Mouse (Mus musculus) forebrain, embryonic 11.5 days (tissue): Measurements from ENCODE around the gene Adamts18. TPM values are rescaled to one million over a fixed set of nuclear protein-coding genes. Genes with fewer than 3 reads are reported as not detected.

Experiments
- ATAC-seq: fragments of 200-750 bp; cut with Nextera tagmentation; replicated peaks from 2 replicates; pipeline ENCODE4 v1.8.0; 2017; ENCODE audit warnings: moderate TSS enrichment; ENCODE audit not compliant: low FRiP score
- DNase-seq: peaks from one replicate; pipeline ENCODE4 v3.0.0-alpha.2; 2017; ENCODE audit warnings: low spot score
- H3K27ac ChIP-seq: fragments of 300-500 bp; sonication (generic); 2 replicates; pipeline ENCODE4 v1.5.1; 2014; ENCODE audit warnings: low read depth, low read length
- H3K27me3 ChIP-seq: fragments of 300-500 bp; sonication (generic); 2 replicates; pipeline ENCODE4 v1.6.1; 2014; ENCODE audit warnings: mild to moderate bottlenecking, low read length, mixed read lengths; ENCODE audit not compliant: control insufficient read depth, insufficient read depth
- H3K36me3 ChIP-seq: fragments of 300-500 bp; sonication (generic); 2 replicates; pipeline ENCODE4 v1.6.1; 2014; ENCODE audit warnings: mild to moderate bottlenecking, low read length, moderate library complexity, mixed read lengths; ENCODE audit not compliant: control insufficient read depth, insufficient read depth
- H3K4me1 ChIP-seq: fragments of 300-500 bp; sonication (generic); replicated peaks from 2 replicates; pipeline ENCODE4 v1.6.1; 2014; ENCODE audit warnings: low read length, mixed read lengths; ENCODE audit not compliant: control insufficient read depth, insufficient read depth
- H3K4me2 ChIP-seq: fragments of 300-500 bp; sonication (generic); 2 replicates; pipeline ENCODE4 v1.6.1; 2014; ENCODE audit warnings: low read depth, mild to moderate bottlenecking, low read length, moderate library complexity, mixed read lengths; ENCODE audit not compliant: severe bottlenecking
- H3K4me3 ChIP-seq: fragments of 300-500 bp; sonication (generic); 2 replicates; pipeline ENCODE4 v1.5.1; 2014; ENCODE audit warnings: low read depth, low read length
- H3K9ac ChIP-seq: fragments of 300-500 bp; sonication (generic); 2 replicates; pipeline ENCODE4 v1.6.1; 2014; ENCODE audit warnings: low read length
- H3K9me3 ChIP-seq: fragments of 300-500 bp; sonication (generic); 2 replicates; pipeline ENCODE4 v1.6.1; 2016; ENCODE audit warnings: low read length, mixed read lengths; ENCODE audit not compliant: control insufficient read depth
- WGBS: fragments of 180-500 bp; shearing (Covaris S2); extraction: QIAGEN DNeasy Blood & Tissue Kit; methylation state at CpG from one replicate; pipeline ENCODE4 v1.1.7; 2014; 5-methylcytosine and 5-hydroxymethylcytosine counted together
- polyA plus RNA-seq: library from polyadenylated mRNA; unstranded; fragments of >200 nt; fragmentation: Nextera tagmentation; extraction: Ambion mirVana; gene quantifications from 2 replicates; pipeline ENCODE4 v1.2.1, GENCODE M21; 2014

Adamts18 gene
- polyA plus RNA-seq, 1 experiment from 2014 or later = 4.8 TPM

DNA sequence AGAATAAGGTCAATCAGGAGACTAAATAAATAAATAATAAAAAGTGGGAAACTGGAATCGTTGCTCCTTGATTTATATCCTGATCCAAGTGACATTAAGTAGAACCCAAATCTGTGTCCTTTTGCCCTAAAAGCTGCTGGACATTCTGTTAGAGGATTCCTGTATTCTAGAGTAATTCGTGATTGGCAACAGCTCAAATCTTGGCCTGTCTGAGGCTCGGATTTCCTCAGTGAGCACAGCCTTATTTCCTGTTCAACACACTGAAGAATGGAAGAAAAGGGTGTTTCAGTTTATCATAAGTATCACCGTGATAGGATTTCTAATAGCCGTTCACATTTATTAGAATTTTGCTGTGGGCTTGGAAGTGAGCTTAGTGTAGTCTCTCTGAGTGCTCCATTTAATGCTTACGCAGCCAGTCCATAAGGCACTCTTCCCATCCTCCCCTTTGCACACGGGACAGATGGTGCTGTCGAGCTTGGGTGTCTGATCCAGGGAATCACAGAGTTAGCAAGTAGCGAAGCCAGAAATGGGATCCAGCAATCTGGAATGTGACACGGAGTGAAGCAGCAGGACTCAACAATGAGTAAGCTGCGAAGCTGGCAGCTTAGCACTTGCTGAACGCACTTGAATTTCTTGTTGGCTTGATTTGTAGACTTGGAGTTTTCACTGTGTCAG lies 25.0 kb upstream of the Adamts18 start:
- DNase-seq (no peak), ATAC-seq (no peak)
- Histone ChIP-seq H3K27me3 (no peaks in the 10 kb centered on the region), H3K4me1 (no peaks in the 10 kb centered on the region), H3K4me2 (no peak overlapping the region), H3K9ac (no peak overlapping the region), H3K36me3 (no peaks in the 10 kb centered on the region), H3K9me3 (no peaks in the 10 kb centered on the region), H3K27ac (no peak overlapping the region), H3K4me3 (no peak overlapping the region)
- WGBS = 89% methylated on average over 12 of the region's 12 CpGs

DNA sequence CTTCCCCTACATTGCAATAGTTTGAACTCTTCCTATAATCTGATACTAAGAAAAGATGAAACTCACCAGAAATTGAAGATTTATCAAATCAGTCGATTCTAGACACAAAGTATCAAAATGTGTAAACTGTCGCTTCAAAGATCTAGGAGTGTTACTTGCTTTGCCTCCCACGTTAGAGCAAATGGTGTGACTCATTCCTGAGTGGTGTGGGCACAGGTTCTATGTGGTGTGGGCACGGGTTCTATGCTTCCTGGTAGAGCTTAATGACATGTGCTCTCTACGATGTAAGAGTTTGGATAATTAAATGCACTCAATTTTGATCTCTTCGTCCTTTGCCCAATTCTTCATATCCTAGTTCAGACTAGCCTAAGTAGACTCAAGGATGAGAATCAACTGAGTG lies 23.9 kb upstream of the Adamts18 start:
- Histone ChIP-seq H3K36me3 (no peaks in the 10 kb centered on the region), H3K4me3 (no peak overlapping the region), H3K27ac (no peak overlapping the region), H3K4me2 (no peak overlapping the region), H3K4me1 (no peaks in the 10 kb centered on the region), H3K9ac (no peak overlapping the region), H3K9me3 (no peaks in the 10 kb centered on the region), H3K27me3 (no peaks in the 10 kb centered on the region)
- 92% methylated on average over 6 of the region's 6 CpGs for WGBS
- DNase-seq = no peak
- no peak for ATAC-seq

DNA sequence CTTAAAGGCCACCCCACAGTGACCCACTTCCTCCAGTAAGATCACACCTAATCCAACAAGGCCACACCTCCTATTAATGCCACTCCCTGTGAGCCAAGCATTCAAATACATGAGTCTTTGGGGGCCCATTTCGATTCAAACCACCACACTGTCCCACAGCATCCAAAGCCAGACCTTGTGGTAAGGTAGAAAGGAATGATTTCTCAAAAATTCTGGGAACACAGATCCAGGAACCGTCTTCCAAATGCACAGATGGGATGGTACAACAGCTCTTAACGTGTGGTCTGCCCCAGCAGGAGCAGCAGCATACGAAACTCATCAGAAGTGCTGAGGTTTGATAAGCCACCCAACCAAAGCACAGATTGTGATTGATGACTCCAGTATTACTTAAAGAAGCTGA lies 18.0 kb upstream of the Adamts18 start:
- no peak for DNase-seq
- H3K36me3 ChIP-seq = no peaks in the 10 kb centered on the region
- ATAC-seq = no peak
- 86% methylated on average over 4 of the region's 4 CpGs for WGBS
- no peaks in the 10 kb centered on the region for H3K9me3 ChIP-seq
- H3K27ac ChIP-seq = no peak overlapping the region
- no peaks in the 10 kb centered on the region for H3K27me3 ChIP-seq
- H3K9ac ChIP-seq = no peak overlapping the region
- no peak overlapping the region for H3K4me2 ChIP-seq
- no peaks in the 10 kb centered on the region for H3K4me1 ChIP-seq
- H3K4me3 ChIP-seq = no peak overlapping the region

DNA sequence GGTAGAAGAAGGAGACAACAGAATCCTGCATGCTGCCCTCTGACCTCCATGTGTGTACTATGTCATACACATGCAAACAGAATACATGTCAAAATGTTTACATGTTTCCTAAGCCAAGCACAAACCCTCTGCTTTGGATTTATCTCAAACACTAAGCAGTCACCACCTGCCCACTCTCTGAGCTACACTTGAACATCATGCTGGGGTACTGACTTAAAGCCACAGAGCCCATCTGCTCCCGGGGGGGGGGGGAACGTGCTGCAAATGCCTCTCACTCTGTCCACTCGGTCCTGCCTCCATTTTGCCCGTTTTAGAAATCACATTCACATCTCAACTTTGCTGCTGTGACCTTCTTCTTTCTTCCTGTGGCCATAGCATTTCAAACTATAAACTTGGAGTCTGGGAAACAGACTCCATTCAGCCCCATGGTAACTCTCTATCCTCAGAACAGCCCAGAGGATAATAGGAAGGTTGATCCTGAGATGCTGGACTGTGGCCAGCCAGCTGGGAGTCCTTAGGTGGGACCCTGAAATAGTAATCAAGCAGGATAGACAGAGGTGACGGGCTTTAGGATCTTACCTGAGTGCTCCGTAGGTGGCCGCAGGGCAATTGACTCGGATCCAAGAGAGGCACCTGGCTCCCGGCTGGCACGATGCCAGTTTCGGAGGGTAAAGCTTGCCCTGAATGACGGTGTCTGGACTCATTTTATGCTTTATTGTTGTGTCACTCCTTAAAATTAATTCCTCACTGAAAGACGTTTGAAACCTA lies 17.0 kb upstream of the Adamts18 start:
- no peak overlapping the region for H3K27ac ChIP-seq
- H3K36me3 ChIP-seq = no peaks in the 10 kb centered on the region
- ATAC-seq = no peak
- WGBS = 85% methylated on average over 13 of the region's 13 CpGs
- no peaks in the 10 kb centered on the region for H3K27me3 ChIP-seq
- no peaks in the 10 kb centered on the region for H3K4me1 ChIP-seq
- DNase-seq = no peak
- no peak overlapping the region for H3K9ac ChIP-seq
- no peak overlapping the region for H3K4me2 ChIP-seq
- no peaks in the 10 kb centered on the region for H3K9me3 ChIP-seq
- no peak overlapping the region for H3K4me3 ChIP-seq

DNA sequence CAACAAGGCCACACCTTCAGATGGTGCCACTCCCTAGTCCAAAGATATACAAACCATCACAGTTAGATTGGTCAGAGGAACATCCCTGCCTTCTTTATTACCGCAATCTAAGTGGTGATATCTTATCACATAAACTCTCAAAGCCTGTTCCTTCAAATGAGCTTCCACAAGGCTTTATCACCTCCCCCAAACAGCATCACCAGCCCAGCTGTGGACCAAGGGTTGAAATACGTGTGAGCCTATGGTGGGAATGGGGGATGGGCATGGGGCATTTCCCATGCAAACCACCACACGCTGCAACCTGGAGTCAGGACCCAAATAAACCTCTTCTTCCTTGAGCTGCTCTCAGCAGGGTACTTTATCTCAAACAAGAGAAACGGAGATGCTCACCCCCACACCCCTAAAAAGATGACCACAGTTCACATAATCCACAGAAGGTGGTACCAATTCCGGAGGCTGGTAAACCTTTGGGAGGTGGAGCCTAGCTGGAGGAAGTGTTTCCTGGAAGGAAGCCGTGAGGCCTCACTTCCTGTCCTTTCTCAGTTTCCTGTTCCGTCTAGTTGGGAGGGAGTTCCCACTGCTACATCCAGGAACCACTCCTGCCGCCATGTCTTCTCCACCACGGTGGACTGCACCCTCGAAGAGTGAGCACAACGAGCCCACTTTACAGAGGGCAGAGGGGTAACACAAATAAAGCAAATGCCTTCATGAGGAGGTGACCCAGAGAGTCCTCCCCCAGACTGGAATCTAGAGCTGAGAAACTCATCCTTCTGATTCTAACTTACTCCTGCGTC lies 11.5 kb upstream of the Adamts18 start:
- H3K4me2 ChIP-seq = no peak overlapping the region
- no peaks in the 10 kb centered on the region for H3K9me3 ChIP-seq
- no peaks in the 10 kb centered on the region for H3K4me1 ChIP-seq
- H3K4me3 ChIP-seq = no peak overlapping the region
- DNase-seq (no peak), ATAC-seq (no peak)
- H3K36me3 ChIP-seq = no peaks in the 10 kb centered on the region
- whole genome bisulfite sequencing = 95% methylated on average over 12 of the region's 12 CpGs
- no peak overlapping the region for H3K9ac ChIP-seq
- H3K27ac ChIP-seq = no peak overlapping the region
- H3K27me3 ChIP-seq = no peaks in the 10 kb centered on the region

DNA sequence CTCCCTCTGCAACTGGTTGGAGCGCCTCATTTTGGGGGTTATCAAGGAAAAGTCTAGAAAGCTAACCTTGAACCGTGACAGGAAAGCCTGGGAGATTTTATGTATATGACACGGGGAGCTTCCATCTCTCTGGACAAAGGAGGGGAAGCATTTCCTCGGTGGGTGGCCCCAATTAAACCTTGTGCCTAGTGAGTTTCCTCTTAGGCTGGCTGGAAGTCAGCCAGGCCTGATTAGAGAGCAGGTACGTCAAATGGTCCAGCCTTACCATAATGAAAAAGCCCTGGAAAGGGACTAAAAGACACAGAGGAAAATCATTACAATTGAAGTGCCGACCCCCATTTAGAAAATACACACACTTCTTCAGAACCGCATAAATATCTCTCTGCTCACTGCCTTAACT lies 10.3 kb upstream of the Adamts18 start:
- Histone ChIP-seq H3K4me3 (no peak overlapping the region), H3K4me2 (no peak overlapping the region), H3K36me3 (no peaks in the 10 kb centered on the region), H3K4me1 (no peaks in the 10 kb centered on the region), H3K27me3 (no peaks in the 10 kb centered on the region), H3K9me3 (no peaks in the 10 kb centered on the region), H3K27ac (no peak overlapping the region), H3K9ac (no peak overlapping the region)
- no peak for DNase-seq
- 58% methylated on average over 7 of the region's 7 CpGs for WGBS
- no peak for ATAC-seq

DNA sequence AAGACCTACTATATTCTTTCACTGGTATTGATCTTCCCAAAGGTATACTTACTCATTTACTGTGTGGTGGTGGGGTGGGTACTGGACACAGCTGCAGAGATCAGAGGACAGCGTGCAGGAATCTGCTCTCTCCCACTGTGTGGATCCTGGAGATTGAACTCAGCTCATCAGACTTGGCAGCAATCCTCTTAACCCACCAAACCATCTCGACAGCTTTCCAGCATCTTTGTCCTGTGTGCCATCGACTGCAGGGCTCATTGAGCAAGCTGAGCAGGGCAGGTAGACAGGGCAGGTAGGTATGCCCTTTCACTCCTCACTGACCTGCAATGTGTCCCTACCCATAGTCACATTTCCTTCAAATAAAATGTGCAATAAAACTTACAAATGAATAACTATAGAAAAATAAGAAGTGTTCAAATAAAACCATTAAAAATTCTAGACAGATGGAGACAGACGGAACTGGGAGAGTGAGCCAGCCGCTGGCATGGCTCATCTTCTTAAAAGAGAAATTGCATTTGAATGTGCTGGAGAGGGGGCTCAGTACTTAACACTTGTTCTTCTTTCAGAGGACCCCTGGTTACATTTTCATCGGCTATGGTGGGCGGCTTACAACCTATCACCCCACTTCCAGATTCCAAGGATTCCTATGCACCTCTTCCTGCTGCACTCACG lies 6.2 kb upstream of the Adamts18 start:
- H3K9me3 ChIP-seq = no peaks in the 10 kb centered on the region
- peaks cover 5% of the 10 kb centered on the region for H3K27me3 ChIP-seq
- H3K4me3 ChIP-seq = no peak overlapping the region
- no peak for DNase-seq
- H3K36me3 ChIP-seq = no peaks in the 10 kb centered on the region
- H3K4me1 ChIP-seq = no peaks in the 10 kb centered on the region
- no peak overlapping the region for H3K9ac ChIP-seq
- no peak overlapping the region for H3K4me2 ChIP-seq
- H3K27ac ChIP-seq = no peak overlapping the region
- no peak for ATAC-seq
- 83% methylated on average over 8 of the region's 8 CpGs for WGBS

DNA sequence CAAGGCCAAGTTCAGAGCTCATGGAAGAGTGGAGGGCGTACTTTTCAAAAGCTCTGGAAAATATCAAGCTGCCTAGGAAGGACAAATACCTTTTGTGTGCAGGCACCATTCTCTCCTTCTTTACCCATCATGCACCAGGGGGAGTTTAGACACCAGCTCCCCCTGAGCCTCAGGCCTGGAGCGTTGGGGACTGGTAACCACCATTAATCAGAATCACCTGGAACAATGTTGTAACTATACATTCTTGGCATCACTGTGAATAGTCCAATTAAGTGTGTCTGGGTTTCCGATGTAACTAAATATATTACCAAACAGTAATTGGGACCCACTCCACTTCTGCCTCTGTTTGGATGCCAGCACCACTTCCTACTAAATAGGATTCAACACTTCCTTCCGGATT lies 5.2 kb upstream of the Adamts18 start:
- no peak overlapping the region for H3K4me2 ChIP-seq
- no peaks in the 10 kb centered on the region for H3K9me3 ChIP-seq
- peaks cover 12% of the 10 kb centered on the region for H3K27me3 ChIP-seq
- no peak for DNase-seq
- H3K27ac ChIP-seq = no peak overlapping the region
- 78% methylated on average over 4 of the region's 4 CpGs for WGBS
- no peak for ATAC-seq
- no peaks in the 10 kb centered on the region for H3K36me3 ChIP-seq
- no peak overlapping the region for H3K9ac ChIP-seq
- no peaks in the 10 kb centered on the region for H3K4me1 ChIP-seq
- H3K4me3 ChIP-seq = no peak overlapping the region
